19 mouse cellular contexts compared by ENCODE assay signal in genomic region chr5:25165102-25165788, GRCm38 (mm10). TPM values are rescaled to one million over a fixed set of nuclear protein-coding genes. Genes with fewer than 3 reads are reported as not detected.
DNase-seq lines count a peak whose midpoint lies in the region; ATAC-seq and TF ChIP-seq lines count a peak whose summit lies in the region.
"Had no signal": no experiment of that assay in that cellular context is flagged by ENCODE, and none has a peak within 500 bp of the region (broad histone marks: within the 10 kb centered on the region; RNA-seq: fewer than 3 reads in every experiment).

No protein-coding gene starts in this region.

- TF ChIP-seq POLR2A in kidney, adult 2 months (IDR thresholded peaks at IDR 0.05; ENCODE audit: low read depth, low read length), result no peak

- TF ChIP-seq EP300 in lung, postnatal 0 days (IDR thresholded peaks at IDR 0.05), result no peak

- no peak overlapping the region for H3K9ac ChIP-seq in lung, postnatal 0 days (replicated peaks; ENCODE audit: low read depth)
- H3K9ac ChIP-seq in hindbrain, embryonic 13.5 days, result no peak overlapping the region
- H3K9ac ChIP-seq: limb, embryonic 13.5 days had no signal

- no peak overlapping the region for H3K27ac ChIP-seq in kidney, adult 2 months (ENCODE audit: insufficient read depth, low read depth, low read length)
- H3K27ac ChIP-seq in lung, postnatal 0 days (ENCODE audit: low read length), result no peak overlapping the region
- H3K27ac ChIP-seq in hindbrain, embryonic 13.5 days, result no peak overlapping the region
- H3K27ac ChIP-seq: embryonic facial prominence, embryonic 10.5 days; limb, embryonic 13.5 days had no signal

- 83% methylated on average over 4 of the region's 4 CpGs for WGBS in kidney, adult 2 months
- 72% methylated on average over 4 of the region's 4 CpGs for WGBS in lung, postnatal 0 days
- 87% methylated on average over 4 of the region's 4 CpGs for WGBS in hindbrain, embryonic 13.5 days

- no peak overlapping the region for H3K4me2 ChIP-seq in lung, postnatal 0 days (replicated peaks; ENCODE audit: low read depth, low read length)
- H3K4me2 ChIP-seq in hindbrain, embryonic 13.5 days, result no peak overlapping the region
- H3K4me2 ChIP-seq: limb, embryonic 13.5 days had no signal

- H3K36me3 ChIP-seq in kidney, adult 2 months (ENCODE audit: control insufficient read depth, insufficient read depth, low read length), result no peaks in the 10 kb centered on the region
- H3K36me3 ChIP-seq in lung, postnatal 0 days (ENCODE audit: insufficient read depth, low read length), result no peaks in the 10 kb centered on the region
- no peaks in the 10 kb centered on the region for H3K36me3 ChIP-seq in hindbrain, embryonic 13.5 days
- H3K36me3 ChIP-seq: embryonic facial prominence, embryonic 10.5 days; limb, embryonic 13.5 days had no signal

- peaks cover 3% of the 10 kb centered on the region; the same call in 1 of the 2 replicates for H3K4me1 ChIP-seq in kidney, adult 2 months (ENCODE audit: control insufficient read depth, insufficient read depth, low read length)
- H3K4me1 ChIP-seq in lung, postnatal 0 days (ENCODE audit: insufficient read depth, low read depth, low read length), result no peaks in the 10 kb centered on the region
- 0 out of 2 replicates have a peak, but pooled peaks cover 6% of the 10 kb centered on the region for H3K4me1 ChIP-seq in hindbrain, embryonic 13.5 days (replicated peaks)
- H3K4me1 ChIP-seq: embryonic facial prominence, embryonic 10.5 days; limb, embryonic 13.5 days had no signal

- H3K9me3 ChIP-seq in lung, postnatal 0 days (ENCODE audit: low read length), result no peaks in the 10 kb centered on the region
- H3K9me3 ChIP-seq in hindbrain, embryonic 13.5 days, result no peaks in the 10 kb centered on the region
- H3K9me3 ChIP-seq: embryonic facial prominence, embryonic 10.5 days; limb, embryonic 13.5 days had no signal

- no peak for ATAC-seq in lung, postnatal 0 days
- ATAC-seq in megakaryocyte progenitor cell, adult 5-6 weeks (replicated peaks; ENCODE audit: poor library complexity), result 0 out of 2 replicates have a peak, but pooled peaks have one; percentile 42
- no peak for ATAC-seq in hindbrain, embryonic 13.5 days (ENCODE audit: low FRiP score)
- ATAC-seq: inflammation-experienced regulatory T-cells, adult 6 months had no signal

- peak; percentile 18; the same call in 1 of the 2 replicates for TF ChIP-seq CTCF in kidney, adult 2 months (conservative IDR thresholded peaks at IDR 0.05; ENCODE audit: insufficient read depth, insufficient read length, low read depth, low read length)
- peak; percentile 43 for TF ChIP-seq CTCF in lung, postnatal 0 days (IDR thresholded peaks at IDR 0.05)

- no peaks in the 10 kb centered on the region for H3K27me3 ChIP-seq in kidney, adult 2 months (replicated peaks; ENCODE audit: control insufficient read depth, insufficient read depth, low read length)
- no peaks in the 10 kb centered on the region for H3K27me3 ChIP-seq in lung, postnatal 0 days (replicated peaks; ENCODE audit: insufficient read depth, low read length)
- H3K27me3 ChIP-seq in hindbrain, embryonic 13.5 days, result no peaks in the 10 kb centered on the region
- H3K27me3 ChIP-seq: limb, embryonic 13.5 days had no signal

- peak; percentile 6 for DNase-seq in cerebellum, adult 9-10 months
- DNase-seq in cerebellum, adult 11 months, result no peak
- DNase-seq in kidney, adult 2 months, result peak; percentile 22
- no peak for DNase-seq in kidney, postnatal 36 days
- peak; percentile 19 for DNase-seq in lung, postnatal 0 days (ENCODE audit: low spot score)
- DNase-seq in lung, adult 18-20 months, result no peak
- DNase-seq: adrenal gland, postnatal 10 days; B cell, adult 2 months; gastrocnemius, postnatal 14 days; kidney, postnatal 4 days; thymus, adult 18-20 months had no signal

- no peak overlapping the region for H3K4me3 ChIP-seq in kidney, adult 2 months (ENCODE audit: insufficient read depth, low read depth, low read length)
- H3K4me3 ChIP-seq in lung, postnatal 0 days (ENCODE audit: low read depth, low read length), result no peak overlapping the region
- H3K4me3 ChIP-seq in hindbrain, embryonic 13.5 days, result no peak overlapping the region
- H3K4me3 ChIP-seq: embryonic facial prominence, embryonic 10.5 days; limb, embryonic 13.5 days; myocyte had no signal

RNA-seq across cellular contexts. Expression of gene Galntl5, which starts 16.0 kb away (rescaled TPM):
- polyA plus RNA-seq in kidney, adult 2 months (2012; rRNA removed), result 0.05 and 0.06 TPM in 2 replicates
- polyA plus RNA-seq in lung, postnatal 0 days (2015; fragmentation: Nextera tagmentation; extraction: Ambion mirVana), result not detected in 2 replicates
- not detected in 2 replicates for total RNA-seq in megakaryocyte progenitor cell, adult 5-6 weeks (2015)
- not detected in 2 replicates for total RNA-seq in megakaryocyte progenitor cell, adult 5-6 weeks (2017)
- not detected in 2 replicates for polyA plus RNA-seq in hindbrain, embryonic 13.5 days (2015; fragmentation: Nextera tagmentation; extraction: Ambion mirVana)
- total RNA-seq: adrenal gland, postnatal 10 days; gastrocnemius, postnatal 14 days; heart, postnatal 10 days; megakaryocyte, adult 5-6 weeks had no signal
- polyA plus RNA-seq: embryonic facial prominence, embryonic 10.5 days; inflammation-experienced regulatory T-cells, adult 6 months; limb, embryonic 13.5 days; myocyte had no signal

RNA-seq across cellular contexts. Expression of gene Galnt11, which starts 56.5 kb away (rescaled TPM):
- 387 and 392 TPM in 2 replicates for polyA plus RNA-seq in kidney, adult 2 months (2012; rRNA removed)
- polyA plus RNA-seq in lung, postnatal 0 days (2015; fragmentation: Nextera tagmentation; extraction: Ambion mirVana), result 25.1 and 26.3 TPM in 2 replicates
- total RNA-seq in megakaryocyte progenitor cell, adult 5-6 weeks (2015), result 23.2 and 28.5 TPM in 2 replicates
- 18.0 and 18.8 TPM in 2 replicates for total RNA-seq in megakaryocyte progenitor cell, adult 5-6 weeks (2017)
- polyA plus RNA-seq in hindbrain, embryonic 13.5 days (2015; fragmentation: Nextera tagmentation; extraction: Ambion mirVana), result 48.1 and 50.3 TPM in 2 replicates

RNA-seq across cellular contexts. Expression of gene E130116L18Rik, which starts 57.7 kb away (rescaled TPM):
- not detected in 2 replicates for polyA plus RNA-seq in kidney, adult 2 months (2012; rRNA removed)
- polyA plus RNA-seq in lung, postnatal 0 days (2015; fragmentation: Nextera tagmentation; extraction: Ambion mirVana), result 1.4 TPM in 1 of 2 replicates, not detected in the other
- total RNA-seq in megakaryocyte progenitor cell, adult 5-6 weeks (2015), result not detected in 2 replicates
- not detected in 2 replicates for total RNA-seq in megakaryocyte progenitor cell, adult 5-6 weeks (2017)
- not detected in 2 replicates for polyA plus RNA-seq in hindbrain, embryonic 13.5 days (2015; fragmentation: Nextera tagmentation; extraction: Ambion mirVana)
- total RNA-seq: adrenal gland, postnatal 10 days; gastrocnemius, postnatal 14 days; heart, postnatal 10 days; megakaryocyte, adult 5-6 weeks had no signal
- polyA plus RNA-seq: inflammation-experienced regulatory T-cells, adult 6 months; limb, embryonic 13.5 days; myocyte had no signal

Comparison
In these comparisons a context has a peak if more than half of its experiments do, and no peak if none do; other contexts are left out.
1. DNase-seq: peak in cerebellum, adult 9-10 months (single experiment), kidney, adult 2 months (single experiment) and lung, postnatal 0 days (single experiment); none in cerebellum, adult 11 months (single experiment), kidney, postnatal 36 days (0 of 2) and lung, adult 18-20 months (0 of 2).